Comparison of ENCODE assay signal across 20 mouse cellular contexts in the genomic region with DNA sequence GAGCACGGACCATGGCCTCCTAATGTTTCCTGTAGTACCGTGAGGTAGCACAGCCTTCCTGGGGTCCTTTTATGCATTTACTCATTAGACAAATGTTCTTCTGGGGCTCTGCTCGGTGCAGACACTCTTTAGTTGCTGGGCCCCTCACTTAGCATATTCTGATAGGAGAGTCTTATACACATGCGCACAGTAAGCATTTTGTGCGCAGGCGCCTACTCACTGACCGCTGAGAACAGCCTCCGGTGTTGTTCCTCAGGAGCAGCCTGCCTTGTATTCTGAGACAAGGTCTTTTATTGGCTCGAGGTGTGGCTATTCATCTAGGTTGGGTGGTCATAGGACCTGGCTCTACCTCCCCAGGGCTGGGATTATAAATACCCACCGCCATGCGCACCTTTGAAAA. TPM values are rescaled to one million over a fixed set of nuclear protein-coding genes. Genes with fewer than 3 reads are reported as not detected.
"Had no signal": no experiment of that assay in that cellular context is flagged by ENCODE, and none has a peak within 500 bp of the region (broad histone marks: within the 10 kb centered on the region; RNA-seq: fewer than 3 reads in every experiment).

No protein-coding gene starts in this region.

- H3K27me3 ChIP-seq: limb, embryonic 12.5 days; limb, embryonic 15.5 days; midbrain, embryonic 12.5 days; midbrain, embryonic 15.5 days; neural tube, embryonic 12.5 days; neural tube, embryonic 15.5 days; stomach, embryonic 15.5 days had no signal

- DNase-seq: kidney, adult 2 months; left cerebral cortex, postnatal 4 days; liver, postnatal 0 days; retina, postnatal 1 day; right cerebral cortex, postnatal 25 days; spleen, adult 18-20 months; thymus, postnatal 25 days had no signal

- H3K4me1 ChIP-seq: limb, embryonic 15.5 days; midbrain, embryonic 12.5 days; midbrain, embryonic 15.5 days; neural tube, embryonic 12.5 days; neural tube, embryonic 15.5 days; stomach, embryonic 15.5 days had no signal

- H3K27ac ChIP-seq: kidney, postnatal 0 days; limb, embryonic 12.5 days; limb, embryonic 15.5 days; liver, embryonic 14.5 days; macrophage; midbrain, embryonic 12.5 days; midbrain, embryonic 15.5 days; neural tube, embryonic 12.5 days; neural tube, embryonic 15.5 days; stomach, embryonic 15.5 days had no signal

- H3K4me3 ChIP-seq: limb, embryonic 12.5 days; limb, embryonic 15.5 days; midbrain, embryonic 12.5 days; midbrain, embryonic 15.5 days; neural tube, embryonic 12.5 days; neural tube, embryonic 15.5 days; stomach, embryonic 15.5 days had no signal

- H3K36me3 ChIP-seq: limb, embryonic 12.5 days; limb, embryonic 15.5 days; midbrain, embryonic 12.5 days; midbrain, embryonic 15.5 days; neural tube, embryonic 12.5 days; neural tube, embryonic 15.5 days; stomach, embryonic 15.5 days had no signal

- H3K9me3 ChIP-seq: limb, embryonic 12.5 days; limb, embryonic 15.5 days; midbrain, embryonic 12.5 days; neural tube, embryonic 12.5 days; neural tube, embryonic 15.5 days; stomach, embryonic 15.5 days had no signal

RNA-seq across cellular contexts. Expression of a gene that starts 16.4 kb away (rescaled TPM):
- polyA plus RNA-seq: kidney, embryonic 14.5 days; liver, postnatal 0 days; lung, postnatal 0 days; macrophage; thymus, postnatal 0 days had no signal
